Mouse (Mus musculus): ENCODE results near the gene Vps52. TPM values are rescaled to one million over a fixed set of nuclear protein-coding genes. Genes with fewer than 3 reads are reported as not detected.
"Not testable (repeated sequence)": the region's sequence is repeated elsewhere in the genome, so short reads cannot be mapped to it uniquely, and the experiment has no call there.

Gene Vps52
- polyA plus RNA-seq, 1 experiment from 2014 or later = 21.9 TPM

- H3K27me3 ChIP-seq (ENCODE audit: control insufficient read depth, insufficient read depth, low read depth, low read length) = no peaks in the 10 kb centered on the region
- no peak overlapping the region for H3K9ac ChIP-seq (ENCODE audit: low read depth, low read length)
- H3K36me3 ChIP-seq (ENCODE audit: control insufficient read depth, insufficient read depth) = peaks cover 4% of the 10 kb centered on the region; the same call in 1 of the 2 replicates
- H3K4me2 ChIP-seq (ENCODE audit: low read depth, low read length) = no peak overlapping the region
- WGBS (ENCODE audit: insufficient replicate concordance) = 69% methylated on average over 4 of the region's 4 CpGs
- no peak overlapping the region for H3K4me3 ChIP-seq (ENCODE audit: low read depth, low read length)
- H3K4me1 ChIP-seq (ENCODE audit: control insufficient read depth, low read depth, low read length) = no peaks in the 10 kb centered on the region; the same call in 1 of the 2 replicates
- H3K27ac ChIP-seq (ENCODE audit: low read length) = no peak overlapping the region
- H3K9me3 ChIP-seq (replicated peaks; ENCODE audit: control insufficient read depth, low read length) = no peaks in the 10 kb centered on the region
- ATAC-seq (ENCODE audit: low read depth) = no peak
Observed at GRCm38 (mm10) chr17:33969394-33969793, 13.8 kb downstream of the Vps52 start.

- H3K27ac ChIP-seq (ENCODE audit: low read length) = no peak overlapping the region
- peaks cover 2% of the 10 kb centered on the region for H3K27me3 ChIP-seq (ENCODE audit: control insufficient read depth, insufficient read depth, low read depth, low read length)
- no peaks in the 10 kb centered on the region for H3K9me3 ChIP-seq (replicated peaks; ENCODE audit: control insufficient read depth, low read length)
- ATAC-seq (ENCODE audit: low read depth) = no peak
- no peak overlapping the region for H3K4me3 ChIP-seq (ENCODE audit: low read depth, low read length)
- H3K4me2 ChIP-seq (ENCODE audit: low read depth, low read length) = no peak overlapping the region
- no peaks in the 10 kb centered on the region; the same call in none of the 2 replicates for H3K4me1 ChIP-seq (ENCODE audit: control insufficient read depth, low read depth, low read length)
- H3K9ac ChIP-seq (ENCODE audit: low read depth, low read length) = no peak overlapping the region
- 0% methylated on average over 1 of the region's 1 CpGs for WGBS (ENCODE audit: insufficient replicate concordance)
- no peaks in the 10 kb centered on the region for H3K36me3 ChIP-seq (ENCODE audit: control insufficient read depth, insufficient read depth)
Observed at GRCm38 (mm10) chr17:33972691-33973090, 17.1 kb downstream of the Vps52 start.

GRCm38 (mm10) chr17:33973572-33973971 is 18.0 kb downstream of the Vps52 start:
- H3K9me3 ChIP-seq (replicated peaks; ENCODE audit: control insufficient read depth, low read length) = no peaks in the 10 kb centered on the region
- H3K27ac ChIP-seq (ENCODE audit: low read length) = no peak overlapping the region
- ATAC-seq (ENCODE audit: low read depth) = no peak
- WGBS (ENCODE audit: insufficient replicate concordance) = 36% methylated on average over 3 of the region's 3 CpGs
- H3K9ac ChIP-seq (ENCODE audit: low read depth, low read length) = no peak overlapping the region
- H3K36me3 ChIP-seq (ENCODE audit: control insufficient read depth, insufficient read depth) = no peaks in the 10 kb centered on the region
- peaks cover 11% of the 10 kb centered on the region for H3K27me3 ChIP-seq (ENCODE audit: control insufficient read depth, insufficient read depth, low read depth, low read length)
- H3K4me3 ChIP-seq (ENCODE audit: low read depth, low read length) = no peak overlapping the region
- peaks cover 4% of the 10 kb centered on the region for H3K4me1 ChIP-seq (ENCODE audit: control insufficient read depth, low read depth, low read length)
- no peak overlapping the region for H3K4me2 ChIP-seq (ENCODE audit: low read depth, low read length)

- Histone ChIP-seq H3K36me3 (ENCODE audit: control insufficient read depth, insufficient read depth) (no peaks in the 10 kb centered on the region), H3K4me2 (ENCODE audit: low read depth, low read length) (peak overlapping the region; percentile 76), H3K9ac (ENCODE audit: low read depth, low read length) (peak overlapping the region; percentile 36), H3K4me1 (ENCODE audit: control insufficient read depth, low read depth, low read length) (peaks cover 26% of the 10 kb centered on the region), H3K27ac (ENCODE audit: low read length) (peak overlapping the region; percentile 52; the same call in 1 of the 2 replicates), H3K27me3 (ENCODE audit: control insufficient read depth, insufficient read depth, low read depth, low read length) (peaks cover 15% of the 10 kb centered on the region), H3K4me3 (ENCODE audit: low read depth, low read length) (peak overlapping the region; percentile 63), H3K9me3 (replicated peaks; ENCODE audit: control insufficient read depth, low read length) (no peaks in the 10 kb centered on the region)
- ATAC-seq (ENCODE audit: low read depth) = no peak
- WGBS (ENCODE audit: insufficient replicate concordance) = 2% methylated on average over 57 of the region's 57 CpGs
Observed at GRCm38 (mm10) chr17:33977861-33978557, 22.4 kb downstream of the Vps52 start.

GRCm38 (mm10) chr17:33978631-33979031 is 23.0 kb downstream of the Vps52 start:
- WGBS (ENCODE audit: insufficient replicate concordance) = 0% methylated on average over 14 of the region's 17 CpGs
- peak overlapping the region; percentile 76 for H3K4me2 ChIP-seq (ENCODE audit: low read depth, low read length)
- peaks cover 15% of the 10 kb centered on the region for H3K27me3 ChIP-seq (ENCODE audit: control insufficient read depth, insufficient read depth, low read depth, low read length)
- ATAC-seq (ENCODE audit: low read depth) = peak; percentile 87
- peak overlapping the region; percentile 52 for H3K27ac ChIP-seq (ENCODE audit: low read length)
- peak overlapping the region; percentile 36 for H3K9ac ChIP-seq (ENCODE audit: low read depth, low read length)
- H3K4me3 ChIP-seq (ENCODE audit: low read depth, low read length) = peak overlapping the region; percentile 63
- no peaks in the 10 kb centered on the region for H3K9me3 ChIP-seq (replicated peaks; ENCODE audit: control insufficient read depth, low read length)
- H3K36me3 ChIP-seq (ENCODE audit: control insufficient read depth, insufficient read depth) = no peaks in the 10 kb centered on the region
- H3K4me1 ChIP-seq (ENCODE audit: control insufficient read depth, low read depth, low read length) = peaks cover 26% of the 10 kb centered on the region

- H3K9me3 ChIP-seq (replicated peaks; ENCODE audit: control insufficient read depth, low read length) = no peaks in the 10 kb centered on the region
- H3K27me3 ChIP-seq (ENCODE audit: control insufficient read depth, insufficient read depth, low read depth, low read length) = peaks cover 15% of the 10 kb centered on the region
- no peak overlapping the region for H3K4me2 ChIP-seq (ENCODE audit: low read depth, low read length)
- peaks cover 26% of the 10 kb centered on the region for H3K4me1 ChIP-seq (ENCODE audit: control insufficient read depth, low read depth, low read length)
- no peak overlapping the region for H3K4me3 ChIP-seq (ENCODE audit: low read depth, low read length)
- no peak for ATAC-seq (ENCODE audit: low read depth)
- H3K27ac ChIP-seq (ENCODE audit: low read length) = peak overlapping the region; percentile 51; the same call in 1 of the 2 replicates
- H3K9ac ChIP-seq (ENCODE audit: low read depth, low read length) = no peak overlapping the region
- 48% methylated on average over 6 of the region's 6 CpGs for WGBS (ENCODE audit: insufficient replicate concordance)
- H3K36me3 ChIP-seq (ENCODE audit: control insufficient read depth, insufficient read depth) = no peaks in the 10 kb centered on the region
Observed at GRCm38 (mm10) chr17:33979512-33980050, 24.0 kb downstream of the Vps52 start.

DNA sequence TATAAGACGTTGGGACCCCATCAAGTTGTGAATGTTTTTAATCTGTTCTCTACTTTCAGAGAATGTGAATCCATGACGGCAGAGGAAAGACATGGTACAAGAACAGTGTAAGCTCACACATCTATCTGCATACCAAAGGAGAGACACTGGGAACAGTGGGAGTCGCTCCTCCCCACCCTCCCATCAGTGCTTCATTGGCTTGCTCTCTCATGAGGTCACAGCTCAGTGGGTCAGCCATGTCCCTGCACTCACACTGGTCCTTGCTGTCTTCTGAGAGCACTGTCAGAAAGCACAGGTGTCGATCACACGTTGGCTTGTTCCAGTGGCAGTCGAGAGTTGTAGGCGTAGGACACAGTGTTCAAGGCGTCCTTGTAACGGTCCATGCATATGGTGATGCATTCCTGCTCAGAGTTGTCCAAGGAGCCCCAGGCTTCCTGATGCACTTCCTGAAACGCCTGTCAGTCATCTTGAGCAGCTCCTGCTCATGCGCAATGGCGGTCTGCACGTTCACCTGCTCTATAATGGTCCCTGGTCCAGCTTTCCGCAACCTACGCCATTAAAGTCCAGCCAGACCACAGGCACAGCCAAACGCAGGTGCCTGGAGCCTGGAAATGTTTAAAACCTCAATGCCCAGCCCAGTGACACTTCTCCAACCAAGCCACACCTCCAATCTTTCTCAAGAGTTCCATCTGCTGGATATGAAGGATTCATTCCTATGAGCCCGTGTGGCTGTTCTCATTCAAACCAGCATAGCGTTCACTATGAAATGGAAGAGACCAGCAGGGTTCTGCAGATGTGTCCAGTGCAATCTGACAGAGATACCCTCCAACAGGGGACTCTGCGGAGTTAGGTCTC is 24.8 kb downstream of the Vps52 start:
- no peaks in the 10 kb centered on the region for H3K9me3 ChIP-seq (replicated peaks; ENCODE audit: control insufficient read depth, low read length)
- ATAC-seq (ENCODE audit: low read depth) = no peak
- no peak overlapping the region for H3K9ac ChIP-seq (ENCODE audit: low read depth, low read length)
- H3K27me3 ChIP-seq (ENCODE audit: control insufficient read depth, insufficient read depth, low read depth, low read length) = peaks cover 15% of the 10 kb centered on the region
- WGBS (ENCODE audit: insufficient replicate concordance) = 71% methylated on average over 19 of the region's 19 CpGs
- H3K4me1 ChIP-seq (ENCODE audit: control insufficient read depth, low read depth, low read length) = peaks cover 26% of the 10 kb centered on the region
- no peak overlapping the region for H3K4me2 ChIP-seq (ENCODE audit: low read depth, low read length)
- no peak overlapping the region for H3K4me3 ChIP-seq (ENCODE audit: low read depth, low read length)
- no peaks in the 10 kb centered on the region for H3K36me3 ChIP-seq (ENCODE audit: control insufficient read depth, insufficient read depth)
- H3K27ac ChIP-seq (ENCODE audit: low read length) = peak overlapping the region; percentile 64

DNA sequence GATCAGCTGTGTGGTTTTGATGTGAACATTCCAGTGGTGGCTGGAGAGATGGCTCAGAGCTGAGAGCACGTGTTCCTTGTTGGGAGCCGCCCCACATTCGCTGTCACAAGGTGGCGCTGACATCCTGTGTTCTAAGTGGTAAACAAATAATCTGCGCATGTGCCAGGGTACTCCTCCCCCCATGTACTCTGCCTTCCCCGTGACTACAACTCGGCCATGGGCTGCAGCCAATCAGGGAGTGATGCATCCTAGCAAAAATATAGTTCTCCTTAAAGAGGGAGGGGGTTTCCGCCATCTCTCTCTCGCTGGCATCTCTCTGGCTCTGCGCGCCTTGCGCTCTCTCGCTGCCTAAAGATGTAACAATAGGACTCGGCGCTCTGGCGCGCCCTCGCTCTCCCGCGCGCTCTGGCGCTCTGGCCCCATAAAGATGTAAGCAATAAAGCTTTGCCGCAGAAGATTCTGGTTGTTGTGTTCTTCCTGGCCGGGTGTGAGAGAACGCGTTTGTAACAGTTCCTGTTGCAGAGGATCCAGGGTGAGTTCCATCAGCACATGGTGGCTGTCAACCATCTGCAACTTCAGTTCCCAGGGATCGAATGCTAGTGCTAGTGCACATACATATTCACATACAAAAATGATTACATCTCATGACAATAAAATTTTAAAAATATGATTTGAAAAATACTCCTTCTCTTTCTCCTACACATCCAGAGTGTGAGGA is 25.7 kb downstream of the Vps52 start:
- H3K36me3 ChIP-seq (ENCODE audit: control insufficient read depth, insufficient read depth); H3K9me3 ChIP-seq (replicated peaks; ENCODE audit: control insufficient read depth, low read length): not testable (repeated sequence)
- H3K4me1 ChIP-seq (ENCODE audit: control insufficient read depth, low read depth, low read length) = peaks cover 26% of the 10 kb centered on the region
- peak overlapping the region; percentile 66 for H3K4me3 ChIP-seq (ENCODE audit: low read depth, low read length)
- peak overlapping the region; percentile 52; the same call in 1 of the 2 replicates for H3K9ac ChIP-seq (ENCODE audit: low read depth, low read length)
- peaks cover 15% of the 10 kb centered on the region for H3K27me3 ChIP-seq (ENCODE audit: control insufficient read depth, insufficient read depth, low read depth, low read length)
- peak; percentile 68 for ATAC-seq (ENCODE audit: low read depth)
- H3K27ac ChIP-seq (ENCODE audit: low read length) = peak overlapping the region; percentile 72
- H3K4me2 ChIP-seq (ENCODE audit: low read depth, low read length) = peak overlapping the region; percentile 79
- 2% methylated on average over 27 of the region's 27 CpGs for WGBS (ENCODE audit: insufficient replicate concordance)

All from liver, embryonic 16.5 days (tissue).